Mouse (Mus musculus) cerebellum, adult 2 months (tissue): Measurements from ENCODE around the gene 2310034G01Rik. TPM values are rescaled to one million over a fixed set of nuclear protein-coding genes. Genes with fewer than 3 reads are reported as not detected.

Source experiments
- DNase-seq, 2 experiments: peaks; one replicate each; pipeline ENCODE4 v3.0.0; 2021
- H3K27ac ChIP-seq: fragments of 200-500 bp; 2 replicates; pipeline ENCODE4 v1.5.1; 2012; ENCODE audit warnings: low read length, control low read depth, inconsistent platforms; ENCODE audit not compliant: insufficient read depth
- H3K27me3 ChIP-seq: fragments of 200-500 bp; 2 replicates; pipeline ENCODE4 v1.6.1; 2012; ENCODE audit warnings: inconsistent platforms, mild to moderate bottlenecking, low read length, moderate library complexity; ENCODE audit not compliant: control insufficient read depth, insufficient read depth
- H3K4me1 ChIP-seq: fragments of 200-500 bp; 2 replicates; pipeline ENCODE4 v1.6.1; 2011; ENCODE audit warnings: low read length; ENCODE audit not compliant: control insufficient read depth, insufficient read depth
- H3K4me3 ChIP-seq: fragments of 200-500 bp; replicated peaks from 2 replicates; pipeline ENCODE3; 2011; ENCODE audit warnings: mild to moderate bottlenecking, low read depth, low read length, control low read depth; ENCODE audit not compliant: insufficient read depth
- CTCF ChIP-seq: fragments of 200-500 bp; IDR thresholded peaks from 2 replicates; pipeline ENCODE4 v1.5.1; 2011; ENCODE audit warnings: low read depth, mild to moderate bottlenecking, control low read depth, low read length, moderate library complexity, borderline replicate concordance; ENCODE audit not compliant: insufficient read depth
- POLR2A ChIP-seq: fragments of 200-500 bp; IDR thresholded peaks from 2 replicates; pipeline ENCODE4 v1.6.1; 2011; ENCODE audit warnings: low read length, control low read depth, borderline replicate concordance; ENCODE audit not compliant: insufficient read depth
- WGBS: fragments of 180-500 bp; shearing (Covaris S2); methylation state at CpG from one replicate; pipeline ENCODE4 v1.1.7; 2018; 5-methylcytosine and 5-hydroxymethylcytosine counted together
- polyA plus RNA-seq: library from polyadenylated mRNA; depleted of rRNA; stranded (reverse); fragments of >200 nt; gene quantifications from 2 replicates; pipeline ENCODE4 v1.2.3, GENCODE M21; 2012

Gene 2310034G01Rik
- polyA plus RNA-seq, 1 experiment: 1.7 TPM

GRCm38 (mm10) chr19:46344710-46345419 lies 5.2 kb downstream of the 2310034G01Rik start:
- H3K4me1 ChIP-seq: no peaks in the 10 kb centered on the region; the same call in 1 of the 2 replicates
- 34% methylated on average over 7 of the region's 7 CpGs for WGBS
- no peaks in the 10 kb centered on the region for H3K27me3 ChIP-seq
- DNase-seq: no peak
- H3K4me3 ChIP-seq: no peak overlapping the region
- TF ChIP-seq CTCF (no peak), POLR2A (no peak)
- no peak overlapping the region for H3K27ac ChIP-seq

GRCm38 (mm10) chr19:46339287-46339971 lies 10.7 kb downstream of the 2310034G01Rik start:
- Histone ChIP-seq H3K27me3 (no peaks in the 10 kb centered on the region), H3K27ac (peak overlapping the region; percentile 71), H3K4me3 (peak overlapping the region; percentile 45), H3K4me1 (peaks cover 13% of the 10 kb centered on the region)
- TF ChIP-seq CTCF: no peak
- TF ChIP-seq POLR2A: no peak
- WGBS: 13% methylated on average over 7 of the region's 7 CpGs
- DNase-seq: peak; percentile 47 to 51

- Histone ChIP-seq H3K4me3 (peak overlapping the region; percentile 45), H3K4me1 (peaks cover 18% of the 10 kb centered on the region), H3K27ac (peak overlapping the region; percentile 71), H3K27me3 (no peaks in the 10 kb centered on the region)
- no peak for TF ChIP-seq CTCF
- TF ChIP-seq POLR2A: no peak
- WGBS: 4% methylated on average over 6 of the region's 6 CpGs
- DNase-seq: no peak
These were observed 11.2 kb downstream of the 2310034G01Rik start for GRCm38 (mm10) chr19:46338942-46339286.

- H3K27ac ChIP-seq: peak within 1 kb of the TSS; percentile 85
- peaks cover 20% of the 10 kb centered on the region for H3K4me1 ChIP-seq
- no peaks in the 10 kb centered on the region for H3K27me3 ChIP-seq
- TF ChIP-seq CTCF (peak; percentile 46; the same call in 1 of the 2 replicates), POLR2A (0 out of 2 replicates have a peak, but pooled peaks have one; percentile 11)
- peak; percentile 98 to 99 for DNase-seq
- H3K4me3 ChIP-seq: peak within 1 kb of the TSS; percentile 75
- WGBS: under 1% methylated on average over 31 of the region's 31 CpGs
These were observed 11.7 kb downstream of the 2310034G01Rik start, which contains the start of gene Cuedc2 for GRCm38 (mm10) chr19:46338331-46338936. Gene Cuedc2, minus strand, starts transcription at chr19:46338702.

GRCm38 (mm10) chr19:46337719-46338330 lies 12.3 kb downstream of the 2310034G01Rik start:
- WGBS: 6% methylated on average over 15 of the region's 15 CpGs

GRCm38 (mm10) chr19:46333906-46334305 lies 16.2 kb downstream of the 2310034G01Rik start:
- peak; percentile 76 to 88 for DNase-seq
- Histone ChIP-seq H3K27me3 (no peaks in the 10 kb centered on the region), H3K27ac (peak overlapping the region; percentile 53), H3K4me3 (no peak overlapping the region), H3K4me1 (peaks cover 32% of the 10 kb centered on the region)
- WGBS: 15% methylated on average over 3 of the region's 3 CpGs
- TF ChIP-seq CTCF: no peak
- TF ChIP-seq POLR2A: peak; percentile 6; the same call in 1 of the 2 replicates

More at GRCm38 (mm10) chr19:46337719-46338330, 12.3 kb downstream of the 2310034G01Rik start:
- no peaks in the 10 kb centered on the region for H3K27me3 ChIP-seq
- DNase-seq: no peak
- H3K27ac ChIP-seq: peak overlapping the region; percentile 85
- H3K4me3 ChIP-seq: peak overlapping the region; percentile 75
- peaks cover 26% of the 10 kb centered on the region for H3K4me1 ChIP-seq
- TF ChIP-seq CTCF: no peak

- peaks cover 32% of the 10 kb centered on the region for H3K4me1 ChIP-seq
- no peaks in the 10 kb centered on the region for H3K27me3 ChIP-seq
- TF ChIP-seq POLR2A: no peak
- no peak for TF ChIP-seq CTCF
- H3K4me3 ChIP-seq: no peak overlapping the region
- DNase-seq: no peak
- WGBS: 23% methylated on average over 7 of the region's 7 CpGs
- peak overlapping the region; percentile 51; the same call in 1 of the 2 replicates for H3K27ac ChIP-seq
These were observed 17.3 kb downstream of the 2310034G01Rik start for GRCm38 (mm10) chr19:46332721-46333339.
